Mouse (Mus musculus) cerebellum, adult 11-12 months (tissue): ENCODE data around the gene Mpl.

Source experiments
- DNase-seq: peaks from one replicate; pipeline ENCODE4 v3.0.0; 2022

The Mpl gene

DNA sequence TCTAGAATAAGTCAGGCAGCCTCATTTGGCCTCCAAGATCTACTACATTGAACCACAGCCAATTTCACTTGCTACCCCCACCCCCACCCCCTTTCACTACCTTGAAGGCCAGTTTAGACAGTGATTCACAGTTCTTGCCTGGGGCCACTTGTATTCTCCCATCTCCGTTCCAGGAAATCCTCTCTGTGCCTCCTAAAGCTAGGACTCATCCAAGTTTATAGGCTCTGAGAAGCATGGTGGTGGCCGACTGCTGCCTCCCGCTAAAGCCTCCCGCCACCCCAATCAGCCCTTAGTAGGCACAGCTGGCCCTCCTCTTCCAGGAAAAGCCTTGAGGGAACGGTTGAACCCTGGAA lies 29.9 kb downstream of the Mpl start:
- no peak for DNase-seq

DNA sequence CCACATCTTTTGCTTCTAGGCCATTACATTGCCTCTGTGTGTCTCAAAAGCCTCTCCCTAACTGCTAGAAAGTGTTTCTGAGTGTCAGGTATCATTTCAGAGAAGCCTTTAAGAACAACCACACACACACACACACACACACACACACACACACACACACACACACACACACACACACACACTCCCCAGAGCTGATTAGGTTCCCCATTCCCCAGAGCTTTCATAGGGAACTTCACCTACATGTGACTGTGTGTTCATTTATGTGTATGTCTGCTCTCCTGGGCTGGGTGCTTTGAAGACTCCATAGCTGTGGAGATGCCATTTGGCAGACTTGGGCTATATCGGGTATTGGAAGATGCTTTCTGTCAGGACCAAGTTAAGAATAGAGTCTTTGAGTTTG lies 31.9 kb downstream of the Mpl start:
- no peak for DNase-seq

DNA sequence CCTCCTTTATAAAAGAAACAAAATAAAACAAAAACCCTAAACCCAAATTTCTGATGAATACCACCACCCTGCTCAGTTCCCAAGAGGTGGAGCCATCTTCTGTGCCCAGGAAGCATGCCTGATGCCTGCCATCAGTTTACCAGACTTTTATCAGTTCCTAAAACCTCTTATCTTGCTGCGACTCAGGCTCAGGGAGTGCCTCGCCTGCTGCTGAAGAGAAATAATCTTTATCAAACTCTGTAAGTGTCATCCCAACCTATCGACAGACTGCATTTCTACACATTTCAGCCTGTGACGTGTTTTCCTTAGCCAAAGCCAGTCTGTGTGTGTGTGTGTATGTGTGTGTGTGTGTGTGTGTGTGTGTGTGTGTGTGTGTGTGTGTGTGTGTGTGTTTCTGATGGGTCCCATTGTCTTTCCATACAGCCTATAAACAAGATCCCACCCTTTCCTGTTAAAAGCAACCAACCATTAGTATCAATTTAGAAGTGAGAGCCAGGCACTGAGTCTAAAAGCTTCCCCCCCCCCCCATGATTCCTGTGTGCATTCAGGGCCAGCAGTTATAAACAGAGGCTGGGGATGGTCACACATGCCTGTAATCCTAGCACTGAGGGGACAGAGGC lies 32.7 kb downstream of the Mpl start:
- no peak for DNase-seq

DNA sequence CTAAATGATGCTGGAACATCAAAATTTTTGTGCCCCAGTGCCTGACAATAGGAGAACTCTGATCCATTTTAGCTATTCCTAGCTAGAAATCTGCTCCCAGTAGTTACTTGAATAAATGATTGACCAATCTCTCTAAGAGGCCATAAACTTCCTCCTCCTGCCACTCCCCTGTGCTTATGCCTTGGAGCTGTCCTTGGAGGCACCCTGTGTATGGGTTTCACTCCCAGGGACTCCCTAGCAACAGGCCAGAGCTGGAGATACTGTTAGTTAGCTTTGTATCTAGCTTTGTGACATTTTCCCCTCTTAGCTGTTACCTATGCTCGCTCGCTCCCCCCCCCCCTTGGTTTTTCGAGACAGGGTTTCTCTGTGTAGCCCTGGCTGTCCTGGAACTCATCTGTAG lies 35.9 kb downstream of the Mpl start:
- no peak for DNase-seq

DNA sequence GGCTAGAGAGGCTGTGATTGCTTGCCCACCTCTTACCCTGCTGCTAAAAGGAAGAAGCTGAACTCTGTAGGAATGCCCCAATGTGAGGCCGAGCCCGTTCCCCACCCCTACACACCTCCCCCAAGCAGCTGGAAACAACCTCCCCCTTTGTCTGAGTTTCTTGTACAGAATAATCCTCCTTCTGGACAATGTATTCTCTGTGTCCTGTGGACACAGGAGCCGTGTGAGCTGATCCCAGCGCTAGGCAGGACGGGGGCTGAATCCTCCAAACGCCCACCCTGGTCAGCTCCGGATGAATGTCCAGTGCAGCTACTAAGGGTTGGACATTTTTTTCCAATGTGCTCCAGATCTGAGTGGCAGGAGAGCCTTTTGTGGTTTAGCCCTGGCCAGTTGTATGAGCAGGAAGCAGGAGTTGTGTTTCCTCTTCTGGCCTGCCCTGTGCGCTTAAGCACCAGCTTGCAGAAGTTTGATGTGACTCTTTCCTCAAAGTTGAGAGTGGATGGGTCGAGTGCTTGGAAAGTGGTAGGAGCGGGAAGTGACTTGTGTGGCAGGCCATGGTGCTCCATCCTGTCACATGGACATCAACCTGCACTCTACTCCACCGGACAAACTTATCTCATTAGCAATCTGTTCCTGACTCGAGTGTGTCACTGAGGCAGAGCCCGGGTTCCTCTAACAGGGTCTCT lies 40.1 kb downstream of the Mpl start:
- DNase-seq, result no peak

DNA sequence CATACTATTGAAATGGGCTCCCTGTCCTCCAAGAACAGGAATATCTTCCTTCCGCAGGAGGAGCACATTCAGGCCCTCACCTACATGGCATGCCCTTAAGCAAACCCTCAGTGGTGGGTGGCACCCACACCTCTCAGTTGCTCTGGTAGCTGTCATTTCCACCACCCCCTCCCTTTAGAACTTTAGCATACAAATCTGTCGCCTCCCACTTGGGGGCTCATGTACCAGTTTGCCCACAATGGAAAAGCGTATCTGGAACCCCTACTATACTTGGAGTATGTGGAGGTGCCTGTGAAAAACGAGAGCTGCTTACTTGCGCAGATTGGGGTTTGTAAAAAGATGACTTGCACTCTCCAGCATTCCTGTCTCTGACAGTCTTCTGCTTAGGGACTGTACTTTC lies 41.0 kb downstream of the Mpl start:
- no peak for DNase-seq

DNA sequence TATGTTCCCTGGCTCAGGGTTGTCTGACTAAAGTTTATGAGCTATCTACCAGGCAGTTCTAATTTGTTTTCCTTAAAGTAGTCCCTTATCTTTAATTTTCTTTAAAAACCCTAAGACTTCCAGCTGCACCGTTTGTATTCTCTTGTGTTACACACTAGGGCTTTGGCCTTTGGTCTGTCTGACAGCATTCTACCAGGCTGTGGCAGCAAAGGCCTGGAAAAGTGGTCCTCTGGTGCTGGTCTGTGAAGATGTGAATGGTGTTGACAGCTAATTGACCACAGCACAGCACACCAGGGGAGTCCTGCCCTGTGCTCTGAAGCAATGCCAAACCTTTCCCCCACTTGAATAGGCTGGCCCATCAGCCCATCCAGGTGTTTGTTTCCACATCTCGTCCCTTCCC lies 41.5 kb downstream of the Mpl start:
- DNase-seq, result no peak

DNA sequence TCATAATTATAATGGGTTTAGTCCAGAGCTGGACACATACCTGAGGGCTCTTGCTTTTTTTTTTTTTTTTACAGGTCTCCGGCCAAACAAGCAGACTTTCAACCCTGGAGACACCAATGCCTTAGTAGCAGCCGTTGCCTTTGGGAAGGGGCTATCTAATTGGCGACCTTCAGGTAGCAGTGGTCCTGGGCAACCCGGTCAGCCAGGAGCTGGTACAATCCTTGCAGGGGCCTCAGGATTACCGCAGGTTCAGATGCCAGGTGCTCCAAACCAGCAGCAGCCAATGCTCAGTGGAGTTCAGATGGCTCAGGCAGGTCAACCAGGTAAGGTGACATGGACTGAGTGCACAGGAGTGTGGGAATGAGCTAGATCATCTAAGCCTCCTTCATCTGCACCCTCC lies 43.8 kb downstream of the Mpl start:
- DNase-seq, result peak; percentile 53

DNA sequence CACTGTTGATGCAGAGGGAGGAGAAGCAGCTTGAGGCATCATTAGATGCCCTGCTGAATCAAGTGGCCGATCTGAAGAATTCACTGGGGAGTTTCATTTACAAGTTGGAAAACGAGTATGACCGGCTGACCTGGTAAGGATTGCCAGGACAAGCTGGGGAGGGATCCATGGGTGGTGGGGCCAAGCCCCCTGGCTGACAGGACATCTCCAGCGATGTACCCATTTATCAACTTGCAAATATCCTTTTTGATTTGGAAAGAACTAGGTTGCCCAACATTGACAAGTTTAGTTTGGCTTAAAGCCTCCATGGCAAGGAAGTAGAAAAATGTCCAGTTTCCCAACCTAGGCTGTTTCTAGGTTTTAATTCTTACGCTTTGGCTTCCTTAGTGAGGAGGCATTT lies 46.4 kb downstream of the Mpl start:
- no peak for DNase-seq

DNA sequence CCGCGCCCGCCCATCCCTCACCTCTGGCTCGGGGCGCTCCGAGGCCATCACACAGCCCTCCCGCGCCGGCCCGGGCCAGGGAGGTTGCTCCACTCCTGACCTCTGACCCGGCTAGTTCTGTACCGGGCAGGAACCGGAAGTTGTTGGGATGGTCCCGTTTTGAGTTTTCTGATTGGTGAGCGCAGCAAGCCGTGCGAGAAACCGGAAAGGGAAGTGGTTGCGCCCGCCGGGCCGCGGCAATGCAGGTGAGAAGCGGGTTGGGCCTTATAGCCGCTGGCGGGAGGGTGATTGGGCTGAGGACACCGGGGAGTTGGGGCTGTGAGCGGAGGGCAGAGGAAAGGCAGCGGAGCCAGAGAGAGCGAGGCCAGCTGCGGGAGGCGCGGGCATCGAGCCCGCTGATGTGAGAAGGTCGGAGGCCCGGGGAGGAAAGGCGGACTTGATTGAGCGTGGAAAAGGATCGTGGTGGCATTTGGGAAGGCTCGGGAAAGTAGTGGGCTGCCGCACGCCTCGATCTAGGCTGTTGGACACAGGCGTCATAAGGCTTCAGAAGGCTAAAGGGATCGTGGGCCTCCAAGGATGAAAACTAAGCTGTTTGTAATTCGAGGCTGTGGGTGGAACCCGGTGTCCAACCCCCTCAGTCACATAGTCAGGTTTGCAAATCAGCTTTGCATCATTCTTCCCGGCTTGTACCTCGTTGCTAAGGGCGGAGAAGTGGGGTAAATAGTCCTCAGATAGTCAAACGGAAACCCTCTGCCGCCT lies 48.0 kb downstream of the Mpl start, which contains the start of the genes Szt2 and Med8:
TSS of gene Szt2 (minus strand) at position 132 of the 759 bp plus-strand sequence.
TSS of gene Med8 (plus strand) at position 196 of the 759 bp plus-strand sequence.
- peak; percentile 88 for DNase-seq

DNA sequence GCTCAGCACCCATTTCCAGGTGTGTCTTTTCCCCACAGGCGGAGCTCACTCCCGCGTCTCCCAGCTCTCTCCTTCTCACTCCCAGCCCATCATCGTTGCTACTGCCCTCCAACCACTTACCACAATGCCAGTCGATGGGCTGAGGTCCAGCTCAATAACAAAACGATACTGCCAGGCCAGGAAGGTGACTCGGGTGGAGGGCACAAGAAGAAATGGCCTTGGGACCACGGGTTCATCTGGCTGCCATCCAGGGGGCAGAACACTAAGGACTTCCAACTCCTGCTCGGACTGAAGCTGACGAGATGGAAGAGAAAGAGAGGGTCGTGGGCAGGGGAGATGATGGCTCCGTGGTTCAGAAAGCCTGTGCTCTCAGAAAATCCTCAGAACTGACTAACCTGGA lies 54.6 kb downstream of the Mpl start:
- DNase-seq, result no peak

DNA sequence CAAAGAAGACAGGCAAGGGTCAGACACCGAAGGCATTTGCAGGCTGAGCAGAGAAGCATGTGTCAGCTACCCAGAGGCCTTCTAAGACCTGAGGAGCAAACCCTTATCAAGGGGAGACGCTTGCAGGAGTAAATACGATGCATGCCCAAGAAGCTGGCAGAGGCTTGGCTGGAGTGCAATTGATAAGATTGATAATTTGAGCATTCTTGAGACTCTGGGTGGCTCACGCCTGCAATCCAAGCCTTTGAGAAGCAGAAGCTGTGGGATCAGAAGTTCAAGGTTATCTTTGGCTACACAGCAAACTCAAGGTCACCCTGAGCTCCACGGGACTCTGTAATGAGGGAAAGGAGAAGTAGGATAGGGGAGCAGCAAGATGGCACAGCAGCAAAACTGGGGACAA lies 55.4 kb downstream of the Mpl start:
- no peak for DNase-seq

DNA sequence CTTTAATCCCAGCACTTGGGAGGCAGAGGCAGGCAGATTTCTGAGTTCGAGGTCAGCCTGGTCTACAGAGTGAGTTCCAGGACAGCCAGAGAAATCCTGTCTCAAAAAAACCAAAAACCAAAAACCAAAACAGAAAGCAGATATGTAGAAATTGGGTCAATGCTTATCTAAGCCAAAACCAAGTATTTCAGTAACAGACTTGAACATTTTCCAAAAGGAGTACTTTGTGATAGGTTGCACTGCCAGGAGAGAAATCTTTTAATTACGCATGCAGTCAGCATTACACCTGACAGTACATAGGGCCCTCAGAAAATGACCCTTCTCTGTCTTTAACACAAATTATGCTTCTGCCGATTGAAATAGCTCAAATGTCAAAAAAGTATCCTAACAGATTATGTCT lies 55.9 kb downstream of the Mpl start:
- no peak for DNase-seq

DNA sequence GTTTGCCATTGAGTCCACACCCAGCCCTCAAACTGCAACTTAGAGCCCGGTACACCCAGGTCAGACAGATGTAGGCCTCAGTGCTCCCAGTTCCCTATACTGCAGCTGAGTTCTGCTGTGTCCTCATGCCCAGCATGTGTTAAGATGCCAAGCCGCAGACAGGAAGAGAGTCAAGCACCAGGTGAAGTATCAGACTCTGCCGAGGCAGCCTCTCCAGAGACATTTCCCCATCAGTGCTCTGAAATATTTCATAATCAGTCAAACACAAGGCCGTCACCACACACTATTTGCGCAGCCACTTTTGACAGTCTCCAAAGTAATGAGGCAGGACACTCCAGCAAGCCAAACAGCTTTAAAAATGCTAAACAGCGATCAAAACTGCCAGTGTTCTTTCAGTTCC lies 58.9 kb downstream of the Mpl start:
- no peak for DNase-seq

DNA sequence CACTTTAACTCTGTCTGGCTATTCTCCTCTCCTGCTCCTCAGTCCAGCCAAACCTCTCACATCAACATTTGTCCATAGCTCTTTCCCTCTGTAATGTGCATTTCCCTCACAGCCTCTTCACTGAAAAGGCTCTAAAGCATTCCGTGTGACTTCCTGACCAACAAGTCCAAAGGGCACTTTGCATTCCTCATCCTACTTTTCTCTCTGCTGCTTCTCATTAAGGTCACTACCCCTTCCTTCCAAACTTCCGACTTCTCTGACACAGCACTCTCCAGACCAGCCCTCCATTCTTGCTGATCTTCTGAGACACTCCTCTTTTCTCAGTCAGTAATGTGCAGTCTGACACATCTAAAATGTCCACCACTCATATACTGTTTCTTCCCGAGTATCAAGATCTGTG lies 60.9 kb downstream of the Mpl start:
- no peak for DNase-seq

DNA sequence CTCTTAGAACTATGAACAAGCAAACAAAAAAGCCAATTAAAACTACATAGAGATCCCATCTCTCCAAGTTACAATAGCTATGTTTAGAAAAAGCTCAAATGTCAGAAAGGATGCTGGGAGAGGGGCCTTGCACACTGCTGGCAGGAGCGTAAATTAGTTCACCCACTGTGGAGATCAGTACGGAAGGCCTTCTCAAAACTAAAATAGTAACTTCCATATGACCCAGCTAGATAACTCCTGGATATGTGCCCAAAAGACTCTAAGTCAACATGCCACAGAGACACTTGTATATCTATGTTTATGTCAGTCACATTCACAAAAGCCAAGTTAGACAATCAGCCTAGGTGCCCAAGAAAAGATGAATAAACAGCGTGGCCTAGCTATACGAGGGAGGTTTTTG lies 62.0 kb downstream of the Mpl start:
- no peak for DNase-seq

DNA sequence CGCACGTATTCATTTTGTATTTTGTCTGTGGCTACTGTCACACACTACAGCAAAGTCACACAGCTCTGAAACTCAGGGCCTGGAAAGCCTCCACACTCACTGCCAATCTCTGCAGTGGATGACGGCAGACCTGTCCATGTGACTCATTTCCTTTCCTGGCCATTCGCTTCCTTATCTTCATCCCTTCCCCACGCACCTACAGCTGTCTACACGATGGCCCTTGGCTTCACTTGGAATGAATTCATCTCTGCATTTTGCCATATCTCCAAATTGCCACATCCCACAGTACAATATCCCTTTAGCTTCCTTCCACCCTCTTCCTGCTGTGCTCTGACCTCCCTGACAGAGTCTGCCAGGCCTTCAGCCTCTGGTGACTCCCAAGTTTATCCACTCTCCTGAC lies 62.8 kb downstream of the Mpl start:
- no peak for DNase-seq
